Mouse (Mus musculus): Measurements from ENCODE around the gene Mid1ip1. TPM values are rescaled to one million over a fixed set of nuclear protein-coding genes. Genes with fewer than 3 reads are reported as not detected.

Gene Mid1ip1
- polyA plus RNA-seq, 1 experiment from 2014 or later, result 73.4 TPM

DNA sequence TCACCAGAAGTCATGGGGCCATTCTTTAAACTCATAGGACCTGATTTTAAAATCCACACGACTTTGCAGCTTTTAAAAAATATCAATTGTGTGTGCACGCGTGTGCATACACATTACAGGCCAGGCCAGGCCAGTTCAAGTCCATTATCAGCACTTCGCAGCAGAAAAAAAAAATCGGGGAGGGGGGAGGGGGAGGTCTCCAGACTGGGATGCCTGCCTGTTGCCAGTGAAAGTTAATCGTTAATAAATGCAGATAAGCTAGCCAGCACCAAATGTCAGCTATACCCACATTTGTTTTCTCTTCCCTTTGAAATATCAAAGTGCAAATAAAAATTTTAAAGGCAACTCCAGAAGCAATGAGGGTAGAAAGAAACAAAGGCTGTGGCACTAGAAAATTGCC lies 5.6 kb downstream of the Mid1ip1 start:
- H3K27ac ChIP-seq (ENCODE audit: low read depth, low read length), result no peak overlapping the region
- peaks cover 3% of the 10 kb centered on the region; the same call in 1 of the 2 replicates for H3K4me1 ChIP-seq (ENCODE audit: control insufficient read depth, insufficient read depth, low read length)
- no peak for ATAC-seq (ENCODE audit: low read depth)
- H3K27me3 ChIP-seq (ENCODE audit: control insufficient read depth, insufficient read depth, low read length), result no peaks in the 10 kb centered on the region
- H3K36me3 ChIP-seq (ENCODE audit: control insufficient read depth, insufficient read depth, low read length), result no peaks in the 10 kb centered on the region
- peak overlapping the region; percentile 27; the same call in 1 of the 2 replicates for H3K4me2 ChIP-seq (ENCODE audit: low read depth, low read length)
- H3K4me3 ChIP-seq (ENCODE audit: low read depth, low read length), result no peak overlapping the region
- H3K9ac ChIP-seq (replicated peaks; ENCODE audit: low read depth, low read length), result no peak overlapping the region
- 28% methylated on average over 6 of the region's 6 CpGs for WGBS
- H3K9me3 ChIP-seq (ENCODE audit: control insufficient read depth, low read length), result no peaks in the 10 kb centered on the region

DNA sequence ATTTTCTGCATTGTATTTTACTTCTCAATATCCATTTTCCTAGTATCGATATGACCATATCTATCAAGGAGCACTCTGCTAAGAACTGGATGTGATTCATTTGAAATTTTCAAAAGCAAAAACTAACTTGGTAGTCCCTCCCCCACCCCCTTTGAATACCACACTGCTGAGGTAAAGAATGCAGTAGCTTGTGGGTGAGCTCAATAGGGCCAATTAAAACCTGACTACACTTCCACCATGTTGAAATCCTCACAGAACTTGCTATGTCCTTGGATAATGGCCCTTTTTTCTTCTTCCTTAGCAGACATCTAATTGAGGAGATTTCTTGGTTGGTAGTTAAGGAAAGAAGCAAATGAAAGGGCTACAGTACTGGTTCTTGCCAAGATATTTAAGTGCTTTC lies 9.8 kb downstream of the Mid1ip1 start:
- Histone ChIP-seq H3K4me2 (ENCODE audit: low read depth, low read length) (no peak overlapping the region), H3K36me3 (ENCODE audit: control insufficient read depth, insufficient read depth, low read length) (no peaks in the 10 kb centered on the region), H3K27ac (ENCODE audit: low read depth, low read length) (no peak overlapping the region), H3K9me3 (ENCODE audit: control insufficient read depth, low read length) (no peaks in the 10 kb centered on the region), H3K9ac (replicated peaks; ENCODE audit: low read depth, low read length) (no peak overlapping the region), H3K27me3 (ENCODE audit: control insufficient read depth, insufficient read depth, low read length) (no peaks in the 10 kb centered on the region), H3K4me3 (ENCODE audit: low read depth, low read length) (no peak overlapping the region), H3K4me1 (ENCODE audit: control insufficient read depth, insufficient read depth, low read length) (peaks cover 3% of the 10 kb centered on the region; the same call in 1 of the 2 replicates)
- 93% methylated on average over 1 of the region's 1 CpGs for WGBS
- no peak for ATAC-seq (ENCODE audit: low read depth)

DNA sequence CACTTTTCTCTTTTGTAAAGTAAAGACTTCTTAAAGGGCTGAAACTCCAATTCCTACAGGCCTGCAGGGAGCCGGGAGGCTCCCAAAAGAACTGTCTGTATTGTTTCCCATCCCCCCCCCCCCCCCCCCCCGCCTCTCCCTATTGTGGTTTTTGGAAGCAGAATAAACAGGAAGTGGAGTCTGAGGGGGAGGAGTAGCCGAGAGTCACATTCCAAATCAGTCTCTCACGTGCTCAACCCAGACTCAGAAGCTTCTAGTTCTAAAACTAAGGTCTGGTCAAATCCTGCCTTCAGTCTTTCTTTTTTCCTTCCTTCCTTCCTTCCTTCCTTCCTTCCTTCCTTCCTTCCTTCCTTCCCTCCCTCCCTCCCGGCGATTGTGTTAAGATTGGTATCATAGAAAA lies 14.7 kb downstream of the Mid1ip1 start:
- no peak overlapping the region for H3K9ac ChIP-seq (replicated peaks; ENCODE audit: low read depth, low read length)
- H3K36me3 ChIP-seq (ENCODE audit: control insufficient read depth, insufficient read depth, low read length), result no peaks in the 10 kb centered on the region
- no peak for ATAC-seq (ENCODE audit: low read depth)
- no peaks in the 10 kb centered on the region for H3K27me3 ChIP-seq (ENCODE audit: control insufficient read depth, insufficient read depth, low read length)
- H3K9me3 ChIP-seq (ENCODE audit: control insufficient read depth, low read length), result no peaks in the 10 kb centered on the region
- H3K27ac ChIP-seq (ENCODE audit: low read depth, low read length), result no peak overlapping the region
- no peaks in the 10 kb centered on the region for H3K4me1 ChIP-seq (ENCODE audit: control insufficient read depth, insufficient read depth, low read length)
- no peak overlapping the region for H3K4me3 ChIP-seq (ENCODE audit: low read depth, low read length)
- H3K4me2 ChIP-seq (ENCODE audit: low read depth, low read length), result no peak overlapping the region
- 26% methylated on average over 5 of the region's 6 CpGs for WGBS

DNA sequence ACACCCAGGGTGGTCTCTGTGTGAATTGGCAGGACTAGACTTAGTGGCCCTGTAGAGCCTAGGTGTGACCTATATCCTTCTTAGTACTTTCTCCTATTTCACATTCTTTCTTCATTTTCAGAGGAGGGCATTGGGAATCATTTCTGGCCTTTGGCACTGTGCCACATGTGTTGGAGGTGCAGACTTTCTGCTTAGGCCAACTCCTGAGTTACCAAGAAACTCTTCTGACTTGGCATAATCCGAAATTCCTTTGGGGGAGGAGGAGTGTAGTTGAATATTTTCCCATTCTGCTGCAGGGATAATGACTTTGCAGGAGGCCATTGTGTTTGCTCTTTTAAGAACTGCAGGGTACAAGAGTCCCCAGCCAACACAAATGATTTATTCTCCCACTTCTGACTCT lies 19.6 kb downstream of the Mid1ip1 start:
- H3K27ac ChIP-seq (ENCODE audit: low read depth, low read length), result no peak overlapping the region
- ATAC-seq (ENCODE audit: low read depth), result no peak
- H3K36me3 ChIP-seq (ENCODE audit: control insufficient read depth, insufficient read depth, low read length), result no peaks in the 10 kb centered on the region
- H3K9ac ChIP-seq (replicated peaks; ENCODE audit: low read depth, low read length), result no peak overlapping the region
- H3K4me2 ChIP-seq (ENCODE audit: low read depth, low read length), result no peak overlapping the region
- no peak overlapping the region for H3K4me3 ChIP-seq (ENCODE audit: low read depth, low read length)
- WGBS, result 9% methylated on average over 1 of the region's 1 CpGs
- H3K27me3 ChIP-seq (ENCODE audit: control insufficient read depth, insufficient read depth, low read length), result no peaks in the 10 kb centered on the region
- no peaks in the 10 kb centered on the region for H3K9me3 ChIP-seq (ENCODE audit: control insufficient read depth, low read length)
- H3K4me1 ChIP-seq (ENCODE audit: control insufficient read depth, insufficient read depth, low read length), result no peaks in the 10 kb centered on the region

GRCm38 (mm10) chrX:10734874-10735273 lies 20.1 kb downstream of the Mid1ip1 start:
- no peaks in the 10 kb centered on the region for H3K36me3 ChIP-seq (ENCODE audit: control insufficient read depth, insufficient read depth, low read length)
- no peaks in the 10 kb centered on the region for H3K27me3 ChIP-seq (ENCODE audit: control insufficient read depth, insufficient read depth, low read length)
- H3K9me3 ChIP-seq (ENCODE audit: control insufficient read depth, low read length), result no peaks in the 10 kb centered on the region
- no peak overlapping the region for H3K4me2 ChIP-seq (ENCODE audit: low read depth, low read length)
- no peaks in the 10 kb centered on the region for H3K4me1 ChIP-seq (ENCODE audit: control insufficient read depth, insufficient read depth, low read length)
- H3K4me3 ChIP-seq (ENCODE audit: low read depth, low read length), result no peak overlapping the region
- no peak for ATAC-seq (ENCODE audit: low read depth)
- no peak overlapping the region for H3K9ac ChIP-seq (replicated peaks; ENCODE audit: low read depth, low read length)
- no peak overlapping the region for H3K27ac ChIP-seq (ENCODE audit: low read depth, low read length)
- 52% methylated on average over 1 of the region's 1 CpGs for WGBS

DNA sequence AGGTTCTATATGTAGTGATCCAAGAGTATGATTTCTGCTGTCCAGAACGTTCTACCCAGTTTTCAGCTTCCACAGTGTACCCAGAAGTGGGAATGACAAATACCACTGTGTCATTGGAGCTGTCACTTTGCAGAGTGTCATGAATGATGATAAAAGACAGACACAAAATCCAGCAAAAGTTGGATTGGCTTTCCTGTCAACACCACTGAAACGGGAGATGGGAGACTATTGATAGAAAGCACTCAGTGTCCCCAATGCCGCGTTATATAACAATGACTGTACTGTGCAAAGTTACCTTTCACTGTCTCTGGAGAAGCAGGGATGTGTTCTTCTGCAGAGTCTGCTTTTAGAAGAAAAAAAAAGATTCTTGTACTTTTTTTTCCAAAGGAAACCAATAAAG lies 44.1 kb downstream of the Mid1ip1 start:
- Histone ChIP-seq H3K27ac (ENCODE audit: low read depth, low read length) (no peak overlapping the region), H3K9ac (replicated peaks; ENCODE audit: low read depth, low read length) (no peak overlapping the region), H3K27me3 (ENCODE audit: control insufficient read depth, insufficient read depth, low read length) (no peaks in the 10 kb centered on the region), H3K4me3 (ENCODE audit: low read depth, low read length) (no peak overlapping the region), H3K4me2 (ENCODE audit: low read depth, low read length) (no peak overlapping the region), H3K36me3 (ENCODE audit: control insufficient read depth, insufficient read depth, low read length) (no peaks in the 10 kb centered on the region), H3K4me1 (ENCODE audit: control insufficient read depth, insufficient read depth, low read length) (no peaks in the 10 kb centered on the region), H3K9me3 (ENCODE audit: control insufficient read depth, low read length) (no peaks in the 10 kb centered on the region)
- no peak for ATAC-seq (ENCODE audit: low read depth)
- WGBS, result 86% methylated on average over 4 of the region's 4 CpGs

DNA sequence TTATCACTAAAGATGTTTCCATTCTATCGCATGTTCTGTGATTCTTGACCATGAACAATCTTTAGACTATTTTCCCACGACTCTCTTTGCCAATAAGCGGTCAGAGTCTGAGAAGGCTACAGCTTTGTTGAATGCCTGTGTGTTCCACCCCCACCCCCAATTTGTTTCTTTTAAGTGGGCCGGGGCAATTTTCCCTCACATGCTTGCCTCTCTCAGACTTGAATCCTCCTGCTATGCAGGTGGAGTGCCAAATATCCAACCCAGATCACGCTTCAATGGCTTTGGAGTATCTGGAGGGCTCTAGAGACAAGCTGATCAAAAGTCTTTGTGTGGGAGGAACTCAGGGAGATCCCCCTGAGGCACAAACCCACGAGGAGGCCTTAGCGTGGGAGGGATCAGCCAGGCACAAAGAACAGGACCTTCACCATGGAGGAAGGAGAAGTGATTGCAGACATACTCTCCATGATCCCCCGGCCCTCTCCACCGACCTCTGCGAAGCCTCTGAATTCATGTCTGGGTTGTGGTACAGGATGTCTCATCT lies 48.7 kb downstream of the Mid1ip1 start:
- H3K9ac ChIP-seq (replicated peaks; ENCODE audit: low read depth, low read length), result no peak overlapping the region
- no peak overlapping the region for H3K4me3 ChIP-seq (ENCODE audit: low read depth, low read length)
- H3K4me2 ChIP-seq (ENCODE audit: low read depth, low read length), result no peak overlapping the region
- no peaks in the 10 kb centered on the region for H3K9me3 ChIP-seq (ENCODE audit: control insufficient read depth, low read length)
- no peak overlapping the region for H3K27ac ChIP-seq (ENCODE audit: low read depth, low read length)
- H3K27me3 ChIP-seq (ENCODE audit: control insufficient read depth, insufficient read depth, low read length), result no peaks in the 10 kb centered on the region
- no peaks in the 10 kb centered on the region for H3K36me3 ChIP-seq (ENCODE audit: control insufficient read depth, insufficient read depth, low read length)
- no peak for ATAC-seq (ENCODE audit: low read depth)
- 64% methylated on average over 10 of the region's 10 CpGs for WGBS
- no peaks in the 10 kb centered on the region for H3K4me1 ChIP-seq (ENCODE audit: control insufficient read depth, insufficient read depth, low read length)

Other genes with a start within 250 kb of the Mid1ip1 start
- 396 and 493 TPM in 2 replicates for gene Tspan7, start 229.9 kb upstream of the Mid1ip1 start, polyA plus RNA-seq (2014; fragmentation: Nextera tagmentation; extraction: Ambion mirVana)

Data from neural tube, embryonic 14.5 days (tissue).